Mouse (Mus musculus): ENCODE data around the gene Ahcyl2. TPM values are rescaled to one million over a fixed set of nuclear protein-coding genes. Genes with fewer than 3 reads are reported as not detected.

Gene Ahcyl2
- polyA plus RNA-seq, 1 experiment from 2014 or later = 15.2 TPM

GRCm38 (mm10) chr6:29901450-29901849, 133.6 kb downstream of the Ahcyl2 start:
- no peak overlapping the region for H3K4me2 ChIP-seq
- no peak overlapping the region for H3K27ac ChIP-seq
- H3K4me3 ChIP-seq = no peak overlapping the region
- no peaks in the 10 kb centered on the region for H3K4me1 ChIP-seq
- H3K9me3 ChIP-seq = no peaks in the 10 kb centered on the region
- 95% methylated on average over 1 of the region's 1 CpGs for WGBS
- no peaks in the 10 kb centered on the region for H3K27me3 ChIP-seq
- no peak for ATAC-seq (ENCODE audit: insufficient number of reproducible peaks, insufficient read depth, low FRiP score, low TSS enrichment, low read depth)
- H3K36me3 ChIP-seq = peaks cover 41% of the 10 kb centered on the region
- no peak overlapping the region for H3K9ac ChIP-seq

- H3K4me2 ChIP-seq = no peak overlapping the region
- no peaks in the 10 kb centered on the region for H3K27me3 ChIP-seq
- H3K4me3 ChIP-seq = no peak overlapping the region
- H3K9ac ChIP-seq = no peak overlapping the region
- H3K9me3 ChIP-seq = no peaks in the 10 kb centered on the region
- no peak for ATAC-seq (ENCODE audit: insufficient number of reproducible peaks, insufficient read depth, low FRiP score, low TSS enrichment, low read depth)
- H3K27ac ChIP-seq = no peak overlapping the region
- peaks cover 36% of the 10 kb centered on the region for H3K36me3 ChIP-seq
- WGBS = 76% methylated on average over 2 of the region's 2 CpGs
- H3K4me1 ChIP-seq = no peaks in the 10 kb centered on the region
These were observed 134.4 kb downstream of the Ahcyl2 start for GRCm38 (mm10) chr6:29902256-29902655.

GRCm38 (mm10) chr6:29903343-29903914, 135.6 kb downstream of the Ahcyl2 start:
- no peak overlapping the region for H3K27ac ChIP-seq
- no peak overlapping the region for H3K4me2 ChIP-seq
- H3K4me1 ChIP-seq = no peaks in the 10 kb centered on the region
- H3K4me3 ChIP-seq = no peak overlapping the region
- no peak overlapping the region for H3K9ac ChIP-seq
- WGBS = 89% methylated on average over 3 of the region's 3 CpGs
- H3K9me3 ChIP-seq = no peaks in the 10 kb centered on the region
- H3K36me3 ChIP-seq = peaks cover 38% of the 10 kb centered on the region
- H3K27me3 ChIP-seq = no peaks in the 10 kb centered on the region
- ATAC-seq (ENCODE audit: insufficient number of reproducible peaks, insufficient read depth, low FRiP score, low TSS enrichment, low read depth) = no peak

GRCm38 (mm10) chr6:29904281-29904680, 136.5 kb downstream of the Ahcyl2 start:
- no peak overlapping the region for H3K4me2 ChIP-seq
- 77% methylated on average over 3 of the region's 3 CpGs for WGBS
- H3K4me1 ChIP-seq = no peaks in the 10 kb centered on the region
- no peaks in the 10 kb centered on the region for H3K9me3 ChIP-seq
- H3K4me3 ChIP-seq = no peak overlapping the region
- no peak overlapping the region for H3K9ac ChIP-seq
- H3K27ac ChIP-seq = no peak overlapping the region
- H3K27me3 ChIP-seq = no peaks in the 10 kb centered on the region
- no peak for ATAC-seq (ENCODE audit: insufficient number of reproducible peaks, insufficient read depth, low FRiP score, low TSS enrichment, low read depth)
- peaks cover 36% of the 10 kb centered on the region for H3K36me3 ChIP-seq

GRCm38 (mm10) chr6:29910631-29911030, 142.8 kb downstream of the Ahcyl2 start:
- no peak for ATAC-seq (ENCODE audit: insufficient number of reproducible peaks, insufficient read depth, low FRiP score, low TSS enrichment, low read depth)
- Histone ChIP-seq H3K4me1 (no peaks in the 10 kb centered on the region), H3K4me3 (no peak overlapping the region), H3K27ac (no peak overlapping the region), H3K9ac (no peak overlapping the region), H3K36me3 (peaks cover 21% of the 10 kb centered on the region), H3K27me3 (peaks cover 12% of the 10 kb centered on the region), H3K4me2 (no peak overlapping the region), H3K9me3 (no peaks in the 10 kb centered on the region)
- WGBS = 93% methylated on average over 3 of the region's 3 CpGs

GRCm38 (mm10) chr6:29913673-29914072, 145.9 kb downstream of the Ahcyl2 start:
- 15% methylated on average over 1 of the region's 1 CpGs for WGBS
- Histone ChIP-seq H3K36me3 (peaks cover 12% of the 10 kb centered on the region), H3K4me2 (no peak overlapping the region), H3K9me3 (no peaks in the 10 kb centered on the region), H3K4me1 (peaks cover 11% of the 10 kb centered on the region), H3K27ac (no peak overlapping the region), H3K9ac (no peak overlapping the region), H3K27me3 (peaks cover 33% of the 10 kb centered on the region), H3K4me3 (no peak overlapping the region)
- ATAC-seq (ENCODE audit: insufficient number of reproducible peaks, insufficient read depth, low FRiP score, low TSS enrichment, low read depth) = no peak

- no peak for ATAC-seq (ENCODE audit: insufficient number of reproducible peaks, insufficient read depth, low FRiP score, low TSS enrichment, low read depth)
- H3K36me3 ChIP-seq = peaks cover 11% of the 10 kb centered on the region
- peaks cover 11% of the 10 kb centered on the region for H3K4me1 ChIP-seq
- no peak overlapping the region for H3K27ac ChIP-seq
- H3K27me3 ChIP-seq = peaks cover 37% of the 10 kb centered on the region
- no peak overlapping the region for H3K4me3 ChIP-seq
- no peak overlapping the region for H3K9ac ChIP-seq
- no peak overlapping the region for H3K4me2 ChIP-seq
- H3K9me3 ChIP-seq = no peaks in the 10 kb centered on the region
These were observed 146.3 kb downstream of the Ahcyl2 start for GRCm38 (mm10) chr6:29914136-29914535.

GRCm38 (mm10) chr6:29915836-29916235, 148.0 kb downstream of the Ahcyl2 start:
- H3K27ac ChIP-seq = no peak overlapping the region
- no peak overlapping the region for H3K4me3 ChIP-seq
- H3K9ac ChIP-seq = no peak overlapping the region
- H3K4me2 ChIP-seq = peak overlapping the region; percentile 93; the same call in 1 of the 2 replicates
- 36% methylated on average over 9 of the region's 9 CpGs for WGBS
- ATAC-seq (ENCODE audit: insufficient number of reproducible peaks, insufficient read depth, low FRiP score, low TSS enrichment, low read depth) = no peak
- H3K36me3 ChIP-seq = no peaks in the 10 kb centered on the region
- H3K9me3 ChIP-seq = no peaks in the 10 kb centered on the region
- peaks cover 40% of the 10 kb centered on the region for H3K27me3 ChIP-seq
- H3K4me1 ChIP-seq = peaks cover 11% of the 10 kb centered on the region

- H3K4me2 ChIP-seq = peak within 1 kb of the TSS; percentile 93
- H3K27me3 ChIP-seq = peaks cover 40% of the 10 kb centered on the region
- WGBS = under 1% methylated on average over 65 of the region's 67 CpGs
- no peaks in the 10 kb centered on the region for H3K36me3 ChIP-seq
- H3K9ac ChIP-seq = peak within 1 kb of the TSS; percentile 72
- H3K27ac ChIP-seq = no peak within 1 kb of the TSS; the same call in 1 of the 2 replicates
- peak; percentile 98 for ATAC-seq (ENCODE audit: insufficient number of reproducible peaks, insufficient read depth, low FRiP score, low TSS enrichment, low read depth)
- peak within 1 kb of the TSS; percentile 73 for H3K4me3 ChIP-seq
- peaks cover 11% of the 10 kb centered on the region for H3K4me1 ChIP-seq
- H3K9me3 ChIP-seq = no peaks in the 10 kb centered on the region
These were observed 148.9 kb downstream of the Ahcyl2 start, which contains the start of gene Strip2 for GRCm38 (mm10) chr6:29916530-29917382. Strip2 (plus strand) TSS chr6:29917012.

GRCm38 (mm10) chr6:29917383-29917720, 149.5 kb downstream of the Ahcyl2 start:
- under 1% methylated on average over 21 of the region's 21 CpGs for WGBS
- H3K4me1 ChIP-seq = peaks cover 11% of the 10 kb centered on the region
- no peak for ATAC-seq (ENCODE audit: insufficient number of reproducible peaks, insufficient read depth, low FRiP score, low TSS enrichment, low read depth)
- no peak overlapping the region for H3K27ac ChIP-seq
- no peaks in the 10 kb centered on the region for H3K9me3 ChIP-seq
- H3K27me3 ChIP-seq = peaks cover 40% of the 10 kb centered on the region
- H3K4me3 ChIP-seq = peak overlapping the region; percentile 73
- H3K36me3 ChIP-seq = no peaks in the 10 kb centered on the region
- H3K4me2 ChIP-seq = peak overlapping the region; percentile 93
- H3K9ac ChIP-seq = peak overlapping the region; percentile 72

- no peaks in the 10 kb centered on the region for H3K9me3 ChIP-seq
- no peaks in the 10 kb centered on the region for H3K36me3 ChIP-seq
- H3K27me3 ChIP-seq = peaks cover 40% of the 10 kb centered on the region
- H3K27ac ChIP-seq = no peak overlapping the region
- peaks cover 11% of the 10 kb centered on the region for H3K4me1 ChIP-seq
- WGBS = 23% methylated on average over 4 of the region's 4 CpGs
- H3K9ac ChIP-seq = no peak overlapping the region; the same call in 1 of the 2 replicates
- H3K4me2 ChIP-seq = peak overlapping the region; percentile 93
- H3K4me3 ChIP-seq = peak overlapping the region; percentile 73; the same call in 1 of the 2 replicates
- ATAC-seq (ENCODE audit: insufficient number of reproducible peaks, insufficient read depth, low FRiP score, low TSS enrichment, low read depth) = no peak
These were observed 150.1 kb downstream of the Ahcyl2 start for GRCm38 (mm10) chr6:29917947-29918346.

- no peak overlapping the region for H3K9ac ChIP-seq
- no peaks in the 10 kb centered on the region for H3K9me3 ChIP-seq
- 0 out of 2 replicates have a peak, but pooled peaks cover 9% of the 10 kb centered on the region for H3K27me3 ChIP-seq
- H3K36me3 ChIP-seq = no peaks in the 10 kb centered on the region
- WGBS = 75% methylated on average over 4 of the region's 4 CpGs
- H3K4me1 ChIP-seq = no peaks in the 10 kb centered on the region
- no peak overlapping the region for H3K4me3 ChIP-seq
- H3K4me2 ChIP-seq = no peak overlapping the region
- ATAC-seq (ENCODE audit: insufficient number of reproducible peaks, insufficient read depth, low FRiP score, low TSS enrichment, low read depth) = no peak
- no peak overlapping the region for H3K27ac ChIP-seq
These were observed 155.7 kb downstream of the Ahcyl2 start for GRCm38 (mm10) chr6:29923501-29923900.

Data from embryonic facial prominence, embryonic 13.5 days (tissue).